Mouse (Mus musculus): Measurements from ENCODE around the gene Trmt61a.
"Not testable (repeated sequence)": the region's sequence is repeated elsewhere in the genome, so short reads cannot be mapped to it uniquely, and the experiment has no call there.

The Trmt61a gene

GRCm38 (mm10) chr12:111698346-111698913, 20.5 kb downstream of the Trmt61a start:
- no peak for DNase-seq (ENCODE audit: low read depth, low spot score)

DNA sequence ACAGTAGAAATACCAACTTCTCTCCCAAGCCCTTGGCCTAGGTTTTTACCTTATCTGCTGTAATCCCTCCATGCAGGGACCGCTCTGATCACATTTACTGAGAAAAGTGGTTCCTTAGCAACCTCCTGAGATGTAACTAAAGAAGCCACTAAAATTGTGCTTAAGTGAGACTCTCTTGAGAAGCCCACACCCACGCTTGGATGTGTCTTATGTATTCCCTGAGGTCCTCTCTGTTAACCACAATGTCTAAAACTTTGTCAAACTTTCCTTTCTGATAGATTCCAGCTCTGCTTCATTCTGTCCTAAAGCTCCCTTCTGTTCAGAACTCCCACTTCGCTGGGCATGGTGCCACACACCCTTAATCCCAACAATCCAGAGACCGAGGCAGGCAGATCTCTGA, 21.6 kb downstream of the Trmt61a start:
- DNase-seq (ENCODE audit: low read depth, low spot score), result no peak

DNA sequence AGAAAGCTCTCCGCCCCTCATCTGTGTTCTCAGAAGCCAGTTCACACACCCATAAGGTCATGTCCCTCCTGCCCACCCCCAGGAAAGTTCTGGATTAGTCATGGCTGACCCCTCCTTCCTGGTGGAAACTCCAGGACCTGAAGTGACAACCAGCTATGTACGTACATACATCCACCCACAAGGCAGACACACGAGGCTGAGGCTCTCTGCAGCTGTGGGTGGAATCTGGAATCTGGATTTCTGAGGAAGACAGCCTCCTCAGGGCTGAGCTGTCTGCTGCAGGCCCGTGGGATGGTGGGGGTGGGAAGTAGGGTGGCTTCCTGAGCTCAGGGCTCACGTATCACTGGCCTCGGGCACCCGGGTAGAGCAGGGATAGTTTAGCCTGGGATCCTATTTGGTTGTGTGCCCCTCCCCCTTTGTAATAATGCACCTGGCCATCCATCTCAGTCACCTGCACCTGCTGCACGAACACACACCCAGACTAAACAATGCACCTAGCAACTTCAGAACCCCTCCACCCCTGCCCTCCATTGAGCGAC, 23.1 kb downstream of the Trmt61a start:
- no peak for DNase-seq (ENCODE audit: low read depth, low spot score)

DNA sequence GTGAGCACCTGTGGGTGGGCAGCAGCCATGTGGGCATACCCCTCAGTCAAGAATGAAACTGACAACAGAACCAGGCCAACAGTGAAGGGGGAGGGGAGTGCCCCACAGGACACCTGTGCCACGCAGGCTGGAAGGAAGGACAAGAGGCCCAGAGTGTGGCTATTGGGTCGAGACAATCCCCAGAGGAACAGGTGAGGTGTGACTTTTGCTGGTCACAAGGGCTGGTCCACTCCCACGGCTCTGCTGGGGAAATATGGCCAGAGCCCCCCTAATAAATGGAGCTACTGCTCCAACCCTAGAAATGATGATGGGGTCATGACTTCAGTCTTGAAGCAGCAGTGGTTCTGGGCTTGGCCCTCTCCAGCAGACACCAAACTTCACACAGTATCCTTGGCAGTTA, 25.4 kb downstream of the Trmt61a start:
- DNase-seq (ENCODE audit: low read depth, low spot score), result no peak

DNA sequence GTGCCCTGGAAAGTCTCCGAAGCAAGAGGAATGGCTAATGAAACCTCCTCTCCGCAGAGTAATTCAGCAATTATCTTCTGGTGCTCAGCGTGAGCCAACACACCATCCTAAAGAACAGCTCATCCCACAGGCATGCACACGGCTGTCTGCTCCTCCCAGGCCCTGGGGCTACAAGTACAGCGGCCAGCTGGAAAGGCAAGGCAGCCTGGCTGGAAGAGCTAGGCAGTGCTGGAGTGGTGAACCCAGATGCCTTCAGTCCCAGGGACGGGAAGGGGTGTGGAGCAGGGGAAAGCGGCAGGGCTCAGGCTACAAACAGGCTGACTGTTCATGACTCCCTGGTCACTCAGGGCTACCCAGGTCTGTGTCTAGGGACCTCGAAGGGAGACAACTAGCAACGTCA, 26.7 kb downstream of the Trmt61a start:
- DNase-seq (ENCODE audit: low read depth, low spot score), result no peak

DNA sequence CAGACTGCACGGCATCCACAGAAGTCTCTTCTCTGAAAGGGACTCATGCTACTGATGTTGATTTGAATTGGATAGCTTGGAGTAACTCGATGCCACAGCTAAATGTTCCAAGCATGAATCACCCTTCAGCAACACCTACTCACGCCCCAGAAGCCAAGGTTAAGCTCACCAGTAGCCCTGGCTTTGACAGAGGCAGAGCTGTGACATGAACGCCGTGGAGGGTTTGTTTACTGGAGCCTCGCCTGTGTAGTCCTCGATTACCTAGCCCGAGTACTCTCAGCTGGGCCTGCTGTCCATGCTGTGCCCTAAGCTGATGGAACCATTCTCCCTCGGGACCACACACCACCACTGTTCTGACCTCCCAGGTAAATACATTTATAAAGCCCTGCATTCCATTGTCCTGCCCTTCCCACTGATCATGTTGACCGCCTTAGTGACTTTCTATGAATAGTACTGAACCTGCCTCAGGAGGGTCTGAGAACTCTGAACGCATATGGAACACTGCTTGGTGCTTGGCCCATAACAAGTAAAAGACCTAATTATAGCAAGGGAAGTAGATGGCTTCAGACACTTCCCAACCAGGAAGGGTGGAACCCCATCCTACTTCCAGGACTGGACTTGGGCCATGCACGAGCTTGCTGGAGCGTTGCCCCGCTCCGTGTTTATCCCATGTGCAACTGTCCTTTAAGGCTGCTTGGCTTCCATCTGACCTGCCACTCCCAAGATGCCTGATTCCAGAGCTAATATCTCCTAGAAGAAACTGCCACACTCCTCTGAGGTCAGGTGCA, 27.5 kb downstream of the Trmt61a start:
- DNase-seq (ENCODE audit: low read depth, low spot score), result no peak

DNA sequence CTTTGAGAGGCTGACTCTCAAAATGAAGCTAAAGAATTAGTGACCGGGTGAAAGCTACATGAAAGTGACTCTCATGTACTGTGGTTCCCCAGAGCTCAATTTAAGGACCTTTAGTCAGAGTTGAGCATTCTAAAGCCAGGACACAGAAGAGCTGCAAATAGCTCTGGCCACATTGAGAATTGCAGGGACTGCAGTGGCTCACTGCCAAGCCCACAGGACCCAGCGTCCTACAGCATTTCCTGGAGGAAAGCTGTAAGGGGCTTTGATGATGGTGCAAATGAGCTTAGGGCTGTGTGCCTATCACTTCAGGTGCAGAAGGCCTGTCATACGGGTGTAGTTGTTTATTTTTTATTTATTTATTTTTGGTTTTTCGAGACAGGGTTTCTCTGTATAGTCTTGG, 30.3 kb downstream of the Trmt61a start:
- DNase-seq (ENCODE audit: low read depth, low spot score), result no peak

- no peak for DNase-seq (ENCODE audit: low read depth, low spot score)
Measured at GRCm38 (mm10) chr12:111710091-111710490, 32.2 kb downstream of the Trmt61a start.

GRCm38 (mm10) chr12:111712476-111712875, 34.6 kb downstream of the Trmt61a start:
- DNase-seq (ENCODE audit: low read depth, low spot score), result no peak

DNA sequence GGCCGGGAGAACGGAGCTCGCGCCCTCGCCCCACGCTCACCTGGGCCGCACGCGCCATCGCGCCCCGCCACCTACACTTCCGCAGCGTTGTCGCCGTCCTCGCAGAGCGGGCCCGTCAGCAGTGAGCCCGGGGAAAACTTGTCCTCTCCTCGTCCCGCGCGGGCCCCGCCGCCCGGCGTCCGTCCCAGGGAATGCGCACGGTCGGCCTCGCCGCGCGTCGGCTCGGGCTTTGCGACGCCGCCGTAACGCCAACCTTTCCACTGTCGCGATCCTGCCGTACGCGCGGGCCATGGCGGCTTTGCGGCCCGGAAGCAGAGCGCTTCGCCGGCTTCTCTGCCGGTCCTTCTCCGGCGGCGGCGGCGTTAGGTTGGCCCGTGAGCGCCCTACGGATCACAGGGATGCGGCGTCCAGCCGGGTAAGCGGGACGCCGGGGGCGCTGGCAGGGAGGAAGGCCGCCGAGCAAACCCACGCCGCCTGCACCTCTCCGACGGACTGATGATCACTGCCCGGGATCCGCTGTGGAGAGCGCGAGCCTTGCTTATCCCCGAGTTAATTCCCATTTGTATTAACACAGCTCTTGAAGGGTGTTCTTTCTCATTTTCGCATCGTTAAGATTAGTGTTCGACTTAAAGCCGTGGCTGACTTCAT, 35.2 kb downstream of the Trmt61a start, which contains the start of the genes Bag5 and Apopt1:
TSS of gene Bag5 (minus strand) at position 254 of the 648 bp plus-strand sequence.
TSS of gene Apopt1 (plus strand) at position 258 of the 648 bp plus-strand sequence.
- DNase-seq (ENCODE audit: low read depth, low spot score), result peak; percentile 88

DNA sequence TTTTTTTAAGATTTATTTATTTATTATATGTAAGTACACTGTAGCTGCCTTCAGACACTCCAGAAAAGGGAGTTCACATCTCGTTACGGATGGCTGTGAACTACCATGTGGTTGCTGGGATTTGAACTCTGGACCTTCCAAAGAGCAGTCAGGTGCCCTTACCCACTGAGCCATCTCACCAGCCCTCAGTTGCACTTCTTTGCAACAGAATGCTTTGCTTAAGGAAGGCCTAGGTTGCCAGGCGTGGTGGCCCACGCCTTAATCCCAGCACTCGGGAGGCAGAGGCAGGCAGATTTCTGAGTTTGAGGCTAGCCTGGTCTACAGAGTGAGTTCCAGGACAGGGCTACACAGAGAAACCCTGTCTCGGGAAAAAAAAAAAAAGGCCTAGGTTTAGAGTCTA, 36.0 kb downstream of the Trmt61a start:
- DNase-seq (ENCODE audit: low read depth, low spot score), result not testable (repeated sequence)

DNA sequence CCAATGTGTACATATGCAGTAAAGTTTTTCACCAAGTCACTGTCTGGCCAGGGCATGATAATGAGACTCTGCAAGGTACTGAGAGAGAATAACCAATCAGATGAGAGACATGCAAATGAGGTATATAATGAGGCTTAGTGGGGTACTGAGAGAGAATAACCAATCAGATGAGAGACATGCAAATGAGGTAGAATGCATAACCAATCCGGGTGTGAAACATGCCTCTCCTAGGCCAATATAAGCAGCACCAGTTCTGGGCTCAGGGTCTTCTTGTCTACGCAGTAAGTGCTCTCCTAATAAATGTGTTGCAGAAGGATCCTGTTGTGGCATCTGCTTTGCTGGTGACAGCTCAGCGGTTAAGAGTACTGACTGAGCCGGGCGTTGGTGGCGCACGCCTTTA, 38.6 kb downstream of the Trmt61a start:
- DNase-seq (ENCODE audit: low read depth, low spot score), result no peak

- no peak for DNase-seq (ENCODE audit: low read depth, low spot score)
Measured at GRCm38 (mm10) chr12:111718656-111719055, 40.8 kb downstream of the Trmt61a start.

- DNase-seq (ENCODE audit: low read depth, low spot score), result no peak
Measured at GRCm38 (mm10) chr12:111720222-111720621, 42.3 kb downstream of the Trmt61a start.

DNA sequence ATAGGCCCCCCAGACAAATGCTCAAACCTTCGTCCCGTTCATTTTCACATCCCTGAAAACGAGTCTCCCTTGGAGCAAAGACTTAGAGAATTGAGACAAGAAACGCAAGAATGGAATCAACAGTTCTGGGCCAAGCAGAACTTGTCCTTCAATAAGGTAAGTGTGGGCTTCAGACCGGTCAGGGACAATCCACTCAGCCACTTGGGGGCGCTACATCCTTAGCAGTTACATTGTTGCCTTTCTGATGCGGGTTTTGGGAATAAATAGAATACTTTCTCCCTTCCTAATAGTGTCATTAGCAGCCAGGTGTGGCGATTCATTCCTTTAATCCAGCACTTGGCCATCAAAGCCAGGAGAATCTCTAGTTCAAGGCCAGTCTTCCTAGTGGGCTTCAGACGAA, 44.7 kb downstream of the Trmt61a start:
- no peak for DNase-seq (ENCODE audit: low read depth, low spot score)

DNA sequence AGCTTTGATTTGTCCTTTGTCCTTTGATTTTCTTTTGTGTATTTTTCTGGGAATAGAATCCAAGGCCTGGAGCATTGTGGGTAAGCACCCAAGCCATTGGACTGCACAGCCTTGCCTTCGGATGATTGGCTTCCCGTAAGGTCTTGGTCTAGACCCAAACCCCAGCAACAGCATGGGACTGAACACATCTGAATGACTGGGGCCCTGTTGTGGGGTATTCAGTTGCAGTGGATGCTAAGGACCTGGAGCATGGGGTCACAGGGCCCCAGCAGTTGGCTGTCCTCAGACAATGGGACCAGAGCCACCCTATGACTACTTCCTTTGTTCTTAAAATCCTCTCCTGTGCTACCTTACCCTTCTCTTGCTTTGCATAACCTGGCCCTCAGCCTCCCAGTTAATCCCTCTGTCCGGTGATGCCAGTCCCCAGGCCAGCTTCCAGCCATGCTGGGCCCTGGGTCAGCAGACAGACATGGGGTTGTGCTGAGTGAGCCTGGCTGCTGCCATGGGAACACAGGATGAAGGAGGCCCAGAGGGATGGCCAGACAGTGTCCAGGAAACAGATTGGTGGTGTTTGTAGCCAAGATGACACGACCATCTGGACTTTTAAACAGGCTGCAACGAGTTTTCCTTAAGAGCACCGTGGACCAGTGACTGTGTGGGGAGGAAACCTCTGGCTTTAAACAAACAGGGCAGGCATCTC, 46.9 kb downstream of the Trmt61a start:
- DNase-seq (ENCODE audit: low read depth, low spot score), result no peak

DNA sequence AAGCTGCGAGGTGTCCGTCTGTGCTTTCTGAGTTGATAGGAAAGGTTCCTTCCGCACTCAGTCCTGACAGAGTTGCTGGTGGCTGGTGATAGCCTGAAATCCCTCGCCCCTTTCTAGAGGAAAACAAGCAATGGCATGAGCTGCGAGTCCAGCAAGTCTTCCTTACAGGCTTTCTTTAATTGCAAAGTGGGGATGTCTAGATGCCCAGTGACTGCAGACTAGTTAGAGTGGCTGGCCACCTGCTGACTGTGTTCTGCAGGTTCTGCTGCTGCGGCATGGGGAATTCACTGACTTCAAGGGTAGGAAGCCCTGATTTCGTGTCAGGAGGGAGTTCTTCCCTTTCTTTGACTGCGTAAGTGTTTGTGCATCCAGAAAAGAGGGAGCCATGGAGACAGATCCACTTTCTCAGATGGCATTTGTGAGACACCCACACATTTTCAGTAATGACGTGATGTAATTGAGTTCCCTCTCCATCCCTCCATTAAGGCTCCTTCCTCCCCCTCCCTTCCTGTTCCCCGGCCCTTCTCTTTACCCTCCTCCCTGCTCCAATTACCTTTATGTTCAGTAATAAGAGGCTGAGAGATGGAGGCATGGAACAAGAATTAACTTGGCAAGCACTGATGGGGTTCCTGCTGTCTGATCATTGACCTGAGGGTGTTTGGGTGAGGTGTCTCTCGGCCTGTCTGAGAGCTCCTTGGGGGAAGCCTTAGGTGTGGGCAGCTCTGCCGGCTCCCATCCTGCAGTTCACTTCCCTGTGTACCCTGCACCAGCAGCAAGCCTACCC, 47.6 kb downstream of the Trmt61a start:
- no peak for DNase-seq (ENCODE audit: low read depth, low spot score)

DNA sequence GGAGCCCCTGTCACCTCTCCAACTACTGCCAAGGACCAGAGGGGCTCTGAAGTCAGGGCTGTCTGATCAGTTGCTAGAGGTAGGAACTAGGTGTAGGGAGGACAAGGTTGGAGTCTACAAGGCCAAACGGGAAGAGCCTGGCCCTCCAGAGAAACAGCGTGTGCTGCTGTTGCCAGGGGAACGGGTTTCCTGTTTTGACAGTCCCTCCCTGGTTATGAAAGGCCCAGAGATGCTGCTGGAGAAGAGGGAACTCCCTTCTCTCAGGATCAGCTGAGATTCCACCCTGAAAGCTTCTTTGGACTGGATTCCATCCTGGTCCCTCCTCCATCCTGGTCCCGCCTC, 48.2 kb downstream of the Trmt61a start:
- DNase-seq (ENCODE audit: low read depth, low spot score), result no peak

DNA sequence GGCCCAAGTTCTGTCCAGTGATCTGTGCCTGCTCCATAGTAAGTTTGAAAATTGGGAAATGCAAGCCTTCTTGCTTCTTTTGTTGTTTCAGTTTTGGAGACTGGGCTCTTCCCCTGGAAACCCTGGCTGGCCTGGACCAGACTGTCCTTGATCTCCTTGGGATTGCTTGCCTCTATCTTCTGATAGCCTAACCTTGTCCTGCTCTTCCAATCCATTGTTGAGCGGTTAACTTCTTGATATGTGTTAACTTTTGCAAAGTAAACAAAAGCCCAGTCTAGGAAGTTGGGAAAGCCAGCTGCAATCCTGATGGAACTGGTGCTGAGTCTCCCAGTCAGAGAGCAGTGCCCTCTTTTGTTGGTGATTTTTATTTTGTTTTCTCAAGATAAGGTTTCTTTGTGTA, 50.1 kb downstream of the Trmt61a start:
- DNase-seq (ENCODE audit: low read depth, low spot score), result no peak

- peak; percentile 83 for DNase-seq (ENCODE audit: low read depth, low spot score)
Measured at GRCm38 (mm10) chr12:111731822-111732807, 54.2 kb downstream of the Trmt61a start.
